Mouse (Mus musculus) kidney, adult 2 months (tissue): ENCODE data around the gene Homer1.

ENCODE experiments used
- CTCF ChIP-seq: fragments of 200-500 bp; conservative IDR thresholded peaks from 2 replicates; pipeline ENCODE4 v1.5.1; 2011; ENCODE audit warnings: low read depth, mild to moderate bottlenecking, control low read depth, low read length, moderate library complexity, mixed read lengths; ENCODE audit not compliant: insufficient read depth, insufficient read length
- POLR2A ChIP-seq: fragments of 200-500 bp; IDR thresholded peaks from one replicate; pipeline ENCODE4 v1.6.1; 2011; ENCODE audit warnings: low read depth, low read length, control low read depth

DNA sequence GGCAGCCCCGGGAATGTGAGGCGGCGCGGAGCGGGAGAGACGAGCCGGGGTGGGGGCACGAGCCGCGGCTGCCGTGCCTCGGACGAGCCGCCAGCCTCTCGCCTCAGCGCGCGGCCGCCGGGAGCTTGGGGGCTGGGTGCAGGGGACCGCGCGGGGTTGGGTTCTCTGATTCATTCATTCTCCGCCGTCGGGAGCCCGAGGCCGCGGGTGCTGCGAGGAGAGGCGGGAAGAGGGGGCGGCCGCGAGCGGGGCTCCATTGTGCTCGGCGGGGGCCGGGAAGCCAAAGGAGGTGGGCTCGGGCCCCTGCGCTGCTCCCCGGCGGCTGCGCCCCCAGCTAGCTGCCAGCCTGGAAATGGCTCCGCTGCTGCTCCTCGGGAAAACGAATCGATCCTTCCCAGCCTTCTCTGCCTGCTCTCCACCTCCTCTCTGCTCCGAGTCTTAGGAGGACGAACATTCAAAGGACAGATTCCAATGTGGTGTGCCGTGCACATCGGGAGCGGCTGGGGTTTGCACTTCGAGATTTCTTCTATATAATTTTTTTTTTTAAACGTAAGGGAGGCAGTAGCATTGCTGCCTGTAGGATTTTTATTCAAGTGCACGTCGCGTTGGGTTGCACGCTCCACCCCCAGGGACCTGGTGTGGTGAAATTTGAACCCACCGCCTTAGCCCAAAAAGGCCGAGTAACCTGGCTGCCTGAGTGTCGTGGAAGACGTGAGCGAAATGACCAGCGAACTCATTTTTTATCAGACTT, 5.0 kb downstream of the Homer1 start:
- no peak for TF ChIP-seq CTCF
- TF ChIP-seq POLR2A, result no peak
